Mouse (Mus musculus) heart, adult 2 months (tissue): ENCODE measurements around the gene Pus10. TPM values are rescaled to one million over a fixed set of nuclear protein-coding genes. Genes with fewer than 3 reads are reported as not detected.

Experiments used
- DNase-seq, 2 experiments: peaks; one replicate each; pipeline ENCODE4 v3.0.0; 2021
- H3K27ac ChIP-seq: fragments of 200-600 bp; 2 replicates; pipeline ENCODE4 v1.8.1; 2022
- H3K27me3 ChIP-seq: fragments of 200-500 bp; 2 replicates; pipeline ENCODE4 v1.6.1; 2012; ENCODE audit warnings: mild to moderate bottlenecking, low read length, inconsistent platforms, mixed read lengths; ENCODE audit not compliant: control insufficient read depth, insufficient read depth
- H3K36me3 ChIP-seq: fragments of 200-500 bp; 2 replicates; pipeline ENCODE4 v1.6.1; 2012; ENCODE audit warnings: low read length, inconsistent platforms; ENCODE audit not compliant: control insufficient read depth, insufficient read depth
- H3K4me1 ChIP-seq: fragments of 200-500 bp; 2 replicates; pipeline ENCODE4 v1.6.1; 2011; ENCODE audit warnings: low read length; ENCODE audit not compliant: control insufficient read depth, insufficient read depth
- H3K4me3 ChIP-seq: fragments of 200-600 bp; 2 replicates; pipeline ENCODE4 v1.8.1; 2022
- H3K79me2 ChIP-seq: fragments of 200-500 bp; replicated peaks from 2 replicates; pipeline ENCODE4 v1.6.1; 2012; ENCODE audit warnings: mild to moderate bottlenecking, inconsistent platforms, low read length, moderate library complexity, mixed read lengths; ENCODE audit not compliant: control insufficient read depth, insufficient read depth
- H3K9ac ChIP-seq: fragments of 200-500 bp; 2 replicates; pipeline ENCODE4 v1.6.1; 2012; ENCODE audit warnings: low read depth, mild to moderate bottlenecking, control low read depth, inconsistent platforms, low read length, mixed read lengths
- CTCF ChIP-seq: fragments of 200-600 bp; IDR thresholded peaks from 2 replicates; pipeline ENCODE4 v1.8.1; 2022; ENCODE audit warnings: antibody characterized with exemption, mild to moderate bottlenecking, moderate library complexity
- EP300 ChIP-seq: fragments of 200-500 bp; IDR thresholded peaks from 2 replicates; pipeline ENCODE4 v1.6.1; 2011; ENCODE audit warnings: low read depth, low read length, control low read depth; ENCODE audit not compliant: insufficient read depth
- POLR2A ChIP-seq: fragments of 200-500 bp; IDR thresholded peaks from 2 replicates; pipeline ENCODE4 v1.6.1; 2011; ENCODE audit warnings: mild to moderate bottlenecking, low read depth, low read length, control low read depth; ENCODE audit not compliant: insufficient read depth
- WGBS: fragments of 180-500 bp; shearing (Covaris S2); methylation state at CpG from one replicate; pipeline ENCODE4 v1.1.7; 2018; 5-methylcytosine and 5-hydroxymethylcytosine counted together
- intact Hi-C: fragments of 180-260 bp; cut with DNase I; formaldehyde crosslinking; loops from one replicate; pipeline ENCODE4 v1.15.1; 2025
- polyA plus RNA-seq: library from polyadenylated mRNA; depleted of rRNA; stranded (reverse); fragments of >200 nt; gene quantifications from 2 replicates; pipeline ENCODE4 v1.2.3, GENCODE M21; 2012
- total RNA-seq, 2 experiments: library from RNA; stranded (reverse); gene quantifications; 2 replicates each; pipeline ENCODE4 v1.2.3; 2021

Gene Pus10
- total and polyA plus RNA-seq, 3 experiments, result 3.3 to 11.0 (median 8.8) TPM

DNA sequence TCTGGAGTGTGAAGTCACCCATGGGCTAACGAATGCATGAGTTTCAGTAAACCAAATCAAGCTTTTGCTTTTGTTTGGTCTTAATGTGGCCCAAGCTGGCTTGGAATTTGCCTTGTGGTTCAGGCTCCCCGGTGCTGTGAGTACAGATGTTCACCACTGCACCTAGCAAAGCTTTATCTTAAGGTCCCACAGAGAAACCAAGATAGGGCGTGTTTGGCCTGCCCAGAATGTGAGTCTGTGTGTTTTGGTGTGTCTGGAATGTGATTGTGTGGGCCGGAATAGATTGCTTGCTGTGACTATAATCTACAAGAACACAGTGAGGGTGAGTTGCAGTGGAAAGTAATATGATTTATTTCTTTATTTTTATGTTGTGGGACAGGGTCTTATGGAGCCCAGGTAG lies 64.6 kb downstream of the Pus10 start:
- Histone ChIP-seq H3K4me1 (no peaks in the 10 kb centered on the region), H3K36me3 (peaks cover 2% of the 10 kb centered on the region; the same call in 1 of the 2 replicates), H3K9ac (no peak overlapping the region), H3K27ac (no peak overlapping the region), H3K4me3 (no peak overlapping the region), H3K27me3 (no peaks in the 10 kb centered on the region), H3K79me2 (no peaks in the 10 kb centered on the region)
- intact Hi-C loops, result no loop called here
- DNase-seq, result no peak
- 80% methylated on average over 4 of the region's 4 CpGs for WGBS
- TF ChIP-seq POLR2A, result no peak
- no peak for TF ChIP-seq EP300
- TF ChIP-seq CTCF, result no peak

- Histone ChIP-seq H3K9ac (no peak overlapping the region), H3K4me1 (no peaks in the 10 kb centered on the region), H3K36me3 (peaks cover 5% of the 10 kb centered on the region; the same call in 1 of the 2 replicates), H3K79me2 (no peaks in the 10 kb centered on the region), H3K27ac (no peak overlapping the region), H3K4me3 (no peak overlapping the region), H3K27me3 (no peaks in the 10 kb centered on the region)
- TF ChIP-seq POLR2A (no peak), EP300 (no peak), CTCF (no peak)
- 44% methylated on average over 1 of the region's 1 CpGs for WGBS
- no peak for DNase-seq
- intact Hi-C loops, result no loop called here
Measured at GRCm38 (mm10) chr11:23732840-23733239, 67.4 kb downstream of the Pus10 start.

DNA sequence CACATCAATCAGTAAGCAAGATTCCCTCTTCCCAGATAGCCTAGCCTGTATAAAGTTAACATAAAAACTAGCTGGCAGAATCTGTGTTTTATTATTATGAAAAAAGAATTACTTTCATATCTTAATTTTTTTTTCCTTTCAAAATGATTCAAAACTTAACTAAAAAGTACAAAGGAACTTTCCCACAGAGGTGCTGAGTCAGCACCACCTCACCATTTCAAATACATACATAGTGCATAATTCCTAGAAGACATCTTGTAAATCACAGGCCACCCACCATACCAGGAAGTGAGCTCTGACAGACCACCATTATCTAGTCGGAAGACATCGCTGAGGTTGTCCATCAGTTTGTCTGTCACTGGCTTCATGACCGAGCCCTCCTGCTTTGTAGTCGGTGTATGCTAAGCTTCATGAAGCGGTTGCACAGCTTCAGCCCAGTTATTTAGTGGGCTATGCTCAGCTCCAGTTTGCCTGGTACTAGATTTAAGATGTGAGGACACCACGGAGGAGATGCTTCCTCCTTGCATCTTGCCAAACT lies 69.3 kb downstream of the Pus10 start:
- intact Hi-C loops, result no loop called here
- 89% methylated on average over 6 of the region's 6 CpGs for WGBS
- H3K36me3 ChIP-seq, result peaks cover 5% of the 10 kb centered on the region; the same call in 1 of the 2 replicates
- H3K27me3 ChIP-seq, result no peaks in the 10 kb centered on the region
- no peak overlapping the region for H3K4me3 ChIP-seq
- no peaks in the 10 kb centered on the region for H3K79me2 ChIP-seq
- no peak for TF ChIP-seq CTCF
- TF ChIP-seq POLR2A, result no peak
- no peak for TF ChIP-seq EP300
- no peaks in the 10 kb centered on the region for H3K4me1 ChIP-seq
- no peak overlapping the region for H3K9ac ChIP-seq
- H3K27ac ChIP-seq, result no peak overlapping the region
- no peak for DNase-seq

- Histone ChIP-seq H3K4me3 (no peak overlapping the region), H3K27ac (no peak overlapping the region), H3K36me3 (peaks cover 5% of the 10 kb centered on the region; the same call in 1 of the 2 replicates), H3K9ac (no peak overlapping the region), H3K4me1 (no peaks in the 10 kb centered on the region), H3K27me3 (no peaks in the 10 kb centered on the region), H3K79me2 (no peaks in the 10 kb centered on the region)
- TF ChIP-seq CTCF (no peak), EP300 (no peak), POLR2A (no peak)
- DNase-seq, result no peak
- intact Hi-C loops, result no loop called here
Measured at GRCm38 (mm10) chr11:23735820-23736470, 70.5 kb downstream of the Pus10 start.

- H3K9ac ChIP-seq, result no peak overlapping the region
- peaks cover 2% of the 10 kb centered on the region for H3K36me3 ChIP-seq
- TF ChIP-seq EP300 (no peak), POLR2A (no peak), CTCF (no peak)
- no peak for DNase-seq
- WGBS, result 84% methylated on average over 4 of the region's 4 CpGs
- intact Hi-C loops, result no loop called here
- no peaks in the 10 kb centered on the region for H3K27me3 ChIP-seq
- no peak overlapping the region for H3K4me3 ChIP-seq
- no peaks in the 10 kb centered on the region for H3K79me2 ChIP-seq
- no peaks in the 10 kb centered on the region for H3K4me1 ChIP-seq
- H3K27ac ChIP-seq, result no peak overlapping the region
Measured at GRCm38 (mm10) chr11:23740895-23741294, 75.4 kb downstream of the Pus10 start.

GRCm38 (mm10) chr11:23741386-23741785 lies 75.9 kb downstream of the Pus10 start:
- Histone ChIP-seq H3K27ac (no peak overlapping the region), H3K79me2 (no peaks in the 10 kb centered on the region), H3K4me1 (no peaks in the 10 kb centered on the region), H3K36me3 (no peaks in the 10 kb centered on the region; the same call in 1 of the 2 replicates), H3K4me3 (no peak overlapping the region), H3K9ac (no peak overlapping the region), H3K27me3 (no peaks in the 10 kb centered on the region)
- DNase-seq, result no peak
- intact Hi-C loops, result no loop called here
- TF ChIP-seq EP300 (no peak), POLR2A (no peak), CTCF (no peak)
- 92% methylated on average over 7 of the region's 7 CpGs for WGBS
